Mouse (Mus musculus): Measurements from ENCODE around the gene Mrpl19. TPM values are rescaled to one million over a fixed set of nuclear protein-coding genes. Genes with fewer than 3 reads are reported as not detected.
A peak's percentile ranks its signal among the peaks of the same experiment; 100 is the strongest.

The Mrpl19 gene
- 10 to 100 TPM; 68.0 to 72.1 TPM for polyA plus RNA-seq (2017; shearing (Covaris generic))

GRCm38 (mm10) chr6:81965296-81966067 is at the start of gene Mrpl19:
Gene Mrpl19 (minus strand): TSS chr6:81965958.
- ATAC-seq = peak; percentile 98

DNA sequence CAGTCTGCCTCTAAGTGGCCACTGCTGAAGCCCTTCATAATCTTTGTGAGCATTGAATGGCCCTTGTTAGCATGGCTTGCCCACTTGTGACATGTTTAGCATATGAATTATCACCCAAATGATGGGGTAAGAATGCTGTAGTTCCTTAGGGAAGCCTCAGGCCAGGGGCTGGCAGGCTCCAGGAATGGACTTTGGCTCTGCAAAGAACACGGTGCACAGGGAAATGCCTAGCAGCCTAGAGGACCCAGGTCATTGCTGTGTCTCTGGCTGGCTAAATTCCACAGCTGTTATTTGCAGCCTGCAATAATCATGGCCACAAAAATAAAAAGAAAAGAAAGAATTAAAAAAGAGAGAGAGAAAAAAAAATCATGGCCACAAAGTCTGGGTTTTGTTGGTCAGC is 46.6 kb upstream of the Mrpl19 start:
- no peak for ATAC-seq

GRCm38 (mm10) chr6:81990049-81990810 is 24.5 kb upstream of the Mrpl19 start:
- no peak for ATAC-seq

DNA sequence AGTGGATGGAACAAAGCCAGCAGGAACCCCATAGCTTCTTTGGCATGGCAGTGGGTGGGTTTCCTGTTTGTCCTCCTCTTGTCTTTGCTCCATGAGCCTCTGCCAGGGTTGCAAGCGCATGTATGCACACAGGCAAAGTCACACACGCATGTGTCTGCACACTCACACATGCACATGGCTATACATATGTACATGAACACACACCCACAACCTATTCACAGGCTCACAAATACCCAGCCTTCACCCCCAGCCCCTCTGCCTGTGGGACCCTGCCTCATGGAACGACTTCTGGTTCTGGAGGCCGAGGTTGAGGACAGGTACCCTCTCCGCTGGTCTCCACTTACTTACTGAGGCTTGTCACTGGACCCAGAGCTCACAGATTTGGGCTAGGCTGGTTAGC is 22.6 kb upstream of the Mrpl19 start:
- ATAC-seq = no peak

- no peak for ATAC-seq
Measured at GRCm38 (mm10) chr6:81987580-81987979, 21.8 kb upstream of the Mrpl19 start.

DNA sequence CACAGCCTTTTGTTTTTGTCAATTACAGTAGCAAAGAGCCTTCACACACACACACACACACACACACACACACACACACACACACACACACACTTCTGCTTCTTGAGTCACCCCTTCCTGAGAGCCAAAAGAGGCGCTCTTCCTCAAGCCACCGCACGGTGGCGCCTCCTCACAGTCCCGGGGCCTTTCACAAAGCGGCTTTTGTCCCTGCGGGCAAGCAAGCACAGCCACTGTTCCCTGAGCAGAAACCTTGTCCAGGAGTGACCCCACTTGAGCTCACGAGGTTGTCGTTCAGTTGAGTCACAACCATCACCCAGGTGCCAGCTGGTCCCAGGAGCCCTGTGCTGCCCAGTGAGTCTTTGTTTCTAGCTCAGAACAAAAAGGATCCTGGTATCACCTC is 21.3 kb upstream of the Mrpl19 start:
- ATAC-seq = no peak

GRCm38 (mm10) chr6:81986599-81986998 is 20.8 kb upstream of the Mrpl19 start:
- no peak for ATAC-seq

DNA sequence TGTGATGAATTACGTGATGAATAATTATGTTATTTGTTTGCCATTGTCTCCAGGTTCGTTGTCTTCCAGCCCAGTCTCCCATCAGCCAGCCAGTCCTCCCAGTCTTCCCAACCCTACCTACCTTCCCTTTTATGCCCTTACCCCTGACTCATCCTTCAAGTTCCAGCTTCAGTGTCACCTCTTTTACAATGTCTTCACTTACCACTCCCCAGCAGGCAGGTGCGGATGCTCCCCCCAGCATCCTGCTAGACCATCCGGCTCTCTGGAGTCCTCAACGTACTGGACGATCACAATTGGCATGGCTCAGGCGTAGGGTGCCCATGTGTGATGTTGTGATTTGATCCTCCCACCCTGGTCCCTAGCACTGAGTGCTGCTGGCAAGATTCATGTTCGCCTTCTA is 20.4 kb upstream of the Mrpl19 start:
- no peak for ATAC-seq

DNA sequence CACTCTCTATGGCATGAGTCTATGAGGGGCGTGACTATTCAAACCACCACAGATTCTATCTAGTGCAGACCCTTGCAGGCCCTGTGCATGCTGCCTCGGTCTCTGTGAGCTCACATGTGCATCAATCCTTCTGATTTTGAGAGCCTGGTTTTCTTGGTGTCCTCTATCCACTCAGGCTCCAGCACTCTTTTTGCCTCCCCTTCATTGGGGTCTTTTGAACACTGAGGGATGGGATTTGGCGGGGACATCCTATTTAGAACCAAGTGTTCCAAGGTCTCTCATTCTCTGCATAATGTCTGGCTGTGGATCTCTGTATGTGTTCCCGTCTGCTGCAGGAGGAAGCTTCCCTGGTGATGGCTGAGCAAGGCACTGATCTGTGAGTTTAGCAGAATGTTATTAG is 13.5 kb upstream of the Mrpl19 start:
- no peak for ATAC-seq

- ATAC-seq = peak; percentile 87
Measured at GRCm38 (mm10) chr6:81975971-81976621, 10.3 kb upstream of the Mrpl19 start.

DNA sequence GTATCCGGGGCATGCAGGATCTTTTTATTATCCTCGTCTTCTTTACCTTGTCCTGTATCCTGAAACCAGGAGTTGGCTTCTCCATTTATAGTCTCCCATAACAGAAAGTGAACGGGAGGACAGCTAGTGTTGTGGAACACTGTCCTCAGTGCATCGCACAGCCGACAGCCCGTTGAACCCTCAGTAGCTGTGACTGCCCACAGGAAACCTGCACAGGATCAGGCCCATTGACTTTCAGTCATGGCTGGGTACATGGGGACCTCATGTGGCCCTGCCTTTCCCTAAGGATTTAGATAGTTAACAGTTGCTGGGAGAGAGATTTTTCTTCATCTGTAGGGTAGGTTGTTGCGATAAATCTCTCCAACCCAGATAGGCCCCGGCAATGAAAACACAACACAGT is 6.8 kb upstream of the Mrpl19 start:
- no peak for ATAC-seq

- no peak for ATAC-seq
Measured at GRCm38 (mm10) chr6:81971196-81971595, 5.4 kb upstream of the Mrpl19 start.

GRCm38 (mm10) chr6:81966068-81966544 is 348 bp upstream of the Mrpl19 start:
- ATAC-seq = no peak

- ATAC-seq = no peak
Measured at GRCm38 (mm10) chr6:81960284-81960683, 5.5 kb downstream of the Mrpl19 start.

GRCm38 (mm10) chr6:81959866-81960265 is 5.9 kb downstream of the Mrpl19 start:
- no peak for ATAC-seq

DNA sequence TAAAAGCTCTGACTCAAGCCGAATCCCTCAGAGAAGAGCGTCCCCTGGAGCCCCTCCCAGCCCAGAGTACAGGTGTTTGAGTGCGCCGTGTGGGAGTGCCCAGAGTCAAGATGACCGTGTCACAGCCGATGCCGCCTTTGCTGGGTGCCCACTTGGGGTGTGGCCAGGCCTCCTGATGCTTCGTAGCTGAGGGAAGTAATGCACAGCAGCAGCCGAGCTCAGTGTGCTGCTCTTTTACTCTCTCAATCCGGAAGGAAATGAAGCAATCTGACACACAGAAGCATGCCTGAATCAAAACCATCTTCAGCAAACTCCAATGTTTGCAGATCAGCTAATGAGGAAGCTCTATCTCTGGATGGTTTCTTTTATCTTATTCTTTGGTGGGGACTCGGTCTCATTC is 7.8 kb downstream of the Mrpl19 start:
- ATAC-seq = no peak

- ATAC-seq = no peak
Measured at GRCm38 (mm10) chr6:81956399-81956798, 9.4 kb downstream of the Mrpl19 start.

GRCm38 (mm10) chr6:81955133-81955532 is 10.6 kb downstream of the Mrpl19 start:
- ATAC-seq = no peak

- ATAC-seq = no peak
Measured at GRCm38 (mm10) chr6:81946906-81947305, 18.9 kb downstream of the Mrpl19 start.

DNA sequence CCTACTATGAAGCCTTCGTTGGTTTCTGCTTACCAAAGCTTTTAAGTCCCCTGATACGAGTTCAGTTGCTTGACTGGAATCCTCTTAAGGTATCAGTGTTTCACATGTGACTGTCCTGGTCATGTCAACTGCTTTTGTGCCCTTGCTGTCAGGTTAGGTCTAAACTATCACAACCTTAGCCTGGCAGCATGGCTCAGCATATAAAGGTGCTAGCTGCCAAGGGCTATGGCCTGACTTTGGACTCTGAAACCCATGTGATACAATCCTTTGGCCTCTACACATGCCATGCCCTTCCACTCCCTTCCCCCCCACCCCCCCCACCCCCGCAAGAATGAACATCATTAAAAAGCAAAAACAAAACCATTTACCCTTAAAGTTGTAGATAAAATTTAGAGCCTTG is 21.3 kb downstream of the Mrpl19 start:
- ATAC-seq = no peak

DNA sequence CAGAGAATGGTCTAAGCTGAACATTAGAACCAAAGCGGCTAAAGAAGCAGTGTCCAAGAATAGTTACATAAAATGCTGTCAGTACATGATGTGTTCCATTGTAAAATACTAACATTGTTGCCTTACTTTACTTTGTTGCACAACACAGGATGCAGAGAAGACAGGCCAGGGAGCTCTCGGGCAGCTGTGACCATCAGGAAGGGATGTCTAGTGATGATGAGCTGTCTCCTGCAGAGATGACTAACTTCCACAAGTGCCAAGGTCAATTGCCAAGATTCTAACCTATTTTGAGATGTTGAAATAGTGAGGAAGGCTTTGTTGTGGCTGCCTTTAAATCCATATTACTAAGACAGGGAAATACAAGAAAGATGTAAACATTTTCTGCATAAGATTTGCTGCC is 22.5 kb downstream of the Mrpl19 start:
- ATAC-seq = no peak

DNA sequence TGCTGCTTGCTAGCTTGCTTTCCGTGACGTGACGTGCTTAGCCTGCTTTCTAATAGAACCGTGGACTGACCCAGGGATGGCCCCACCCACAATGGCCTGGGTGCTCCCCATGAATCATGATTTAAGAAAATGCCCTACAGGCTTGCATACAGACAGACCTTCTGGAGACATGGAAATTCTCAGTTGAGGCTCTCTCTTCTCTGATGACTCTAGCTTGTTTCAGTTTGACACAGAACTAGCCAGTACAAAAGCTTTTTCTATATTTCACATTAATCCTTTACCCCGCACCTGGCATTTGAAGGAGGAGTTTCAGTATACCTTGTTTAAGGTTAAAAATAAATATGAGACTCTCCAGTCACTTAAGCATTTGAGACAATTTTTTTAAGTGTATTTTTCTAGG is 24.0 kb downstream of the Mrpl19 start:
- no peak for ATAC-seq

- ATAC-seq = no peak
Measured at GRCm38 (mm10) chr6:81933281-81933680, 32.5 kb downstream of the Mrpl19 start.
